Mouse (Mus musculus): ENCODE measurements around the gene Gdpgp1.

DNA sequence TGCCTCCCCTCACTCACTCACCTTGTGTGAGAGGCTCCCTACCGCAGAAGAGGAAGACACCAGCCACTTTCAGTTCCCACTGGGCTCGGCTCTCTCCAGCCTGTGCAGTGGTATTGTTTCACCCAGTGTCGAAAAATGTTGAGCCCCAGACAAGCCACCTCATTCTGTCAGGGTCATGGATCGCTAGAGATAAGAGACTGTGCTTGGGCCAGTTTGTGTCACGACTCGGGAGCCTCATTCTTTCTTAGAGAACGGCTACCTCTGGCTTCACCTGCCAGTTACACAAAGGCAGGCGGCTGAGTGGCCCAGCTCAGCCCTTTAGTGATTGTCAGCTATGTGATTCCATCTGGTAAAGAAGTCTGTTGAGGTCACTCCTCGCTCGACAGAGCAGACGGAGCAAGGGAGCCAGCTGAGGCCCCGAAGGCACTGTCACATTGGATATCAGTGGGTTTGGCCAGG lies 29.0 kb upstream of the Gdpgp1 start:
- TF ChIP-seq GATA1 (IDR thresholded peaks at IDR 0.05; ENCODE audit: borderline replicate concordance, low read length) = no peak
- no peak for TF ChIP-seq FLI1 (IDR thresholded peaks at IDR 0.05; ENCODE audit: low read length)
